Mouse (Mus musculus) gastrocnemius, postnatal 4 days (tissue): ENCODE results near the gene Hoxc4. TPM values are rescaled to one million over a fixed set of nuclear protein-coding genes. Genes with fewer than 3 reads are reported as not detected.

Experiments used
- DNase-seq, 2 experiments: peaks; one replicate each; pipeline ENCODE4 v3.0.0; 2021 to 2022; ENCODE audit warnings: low spot score in 2 of 2, mixed read lengths in 2 of 2
- total RNA-seq, 2 experiments: library from RNA; stranded (reverse); gene quantifications; 2 replicates each; pipeline ENCODE4 v1.2.3; 2021

Hoxc4 gene
- total RNA-seq, 2 experiments from 2014 or later: 6.9 to 8.2 TPM

- DNase-seq: no peak
Measured at GRCm38 (mm10) chr15:103010847-103011555, 7.7 kb upstream of the Hoxc4 start.

GRCm38 (mm10) chr15:103011928-103012486 is 6.7 kb upstream of the Hoxc4 start:
- no peak for DNase-seq

GRCm38 (mm10) chr15:103013238-103013984 is 5.3 kb upstream of the Hoxc4 start:
- peak in 1 of 2 experiments; percentile 56 for DNase-seq

- DNase-seq: peak in 1 of 2 experiments; percentile 59
Measured at GRCm38 (mm10) chr15:103014166-103015008, 4.3 kb upstream of the Hoxc4 start.

GRCm38 (mm10) chr15:103015009-103015399 is 3.7 kb upstream of the Hoxc4 start:
- DNase-seq: no peak

- no peak for DNase-seq
Measured at GRCm38 (mm10) chr15:103015406-103016166, 3.1 kb upstream of the Hoxc4 start.

- no peak for DNase-seq
Measured at GRCm38 (mm10) chr15:103020899-103021418, 2.2 kb downstream of the Hoxc4 start.

- no peak for DNase-seq
Measured at GRCm38 (mm10) chr15:103021544-103021943, 2.8 kb downstream of the Hoxc4 start.

GRCm38 (mm10) chr15:103024131-103024530 is 5.4 kb downstream of the Hoxc4 start:
- DNase-seq: no peak

GRCm38 (mm10) chr15:103027266-103028235 is 8.8 kb downstream of the Hoxc4 start:
- DNase-seq: no peak

GRCm38 (mm10) chr15:103028916-103029512 is 10.3 kb downstream of the Hoxc4 start:
- DNase-seq: no peak

GRCm38 (mm10) chr15:103030142-103030541 is 11.4 kb downstream of the Hoxc4 start:
- DNase-seq: no peak

GRCm38 (mm10) chr15:103032167-103032566 is 13.4 kb downstream of the Hoxc4 start:
- no peak for DNase-seq

- no peak for DNase-seq
Measured at GRCm38 (mm10) chr15:103032646-103033575, 14.2 kb downstream of the Hoxc4 start.

- DNase-seq: no peak
Measured at GRCm38 (mm10) chr15:103034043-103034806, 15.5 kb downstream of the Hoxc4 start.

- DNase-seq: no peak
Measured at GRCm38 (mm10) chr15:103034807-103035547, 16.2 kb downstream of the Hoxc4 start.
